Mouse (Mus musculus) CD8-positive naive resting alpha-beta T cell, adult 57 days (primary cell): ENCODE data around the gene Grik5. TPM values are rescaled to one million over a fixed set of nuclear protein-coding genes. Genes with fewer than 3 reads are reported as not detected.

ENCODE experiments used
- total RNA-seq: library from RNA; stranded (reverse); gene quantifications from one replicate; pipeline ENCODE4 v1.2.4, GENCODE M21; 2023

The Grik5 gene
- 3.2 TPM for total RNA-seq

DNA sequence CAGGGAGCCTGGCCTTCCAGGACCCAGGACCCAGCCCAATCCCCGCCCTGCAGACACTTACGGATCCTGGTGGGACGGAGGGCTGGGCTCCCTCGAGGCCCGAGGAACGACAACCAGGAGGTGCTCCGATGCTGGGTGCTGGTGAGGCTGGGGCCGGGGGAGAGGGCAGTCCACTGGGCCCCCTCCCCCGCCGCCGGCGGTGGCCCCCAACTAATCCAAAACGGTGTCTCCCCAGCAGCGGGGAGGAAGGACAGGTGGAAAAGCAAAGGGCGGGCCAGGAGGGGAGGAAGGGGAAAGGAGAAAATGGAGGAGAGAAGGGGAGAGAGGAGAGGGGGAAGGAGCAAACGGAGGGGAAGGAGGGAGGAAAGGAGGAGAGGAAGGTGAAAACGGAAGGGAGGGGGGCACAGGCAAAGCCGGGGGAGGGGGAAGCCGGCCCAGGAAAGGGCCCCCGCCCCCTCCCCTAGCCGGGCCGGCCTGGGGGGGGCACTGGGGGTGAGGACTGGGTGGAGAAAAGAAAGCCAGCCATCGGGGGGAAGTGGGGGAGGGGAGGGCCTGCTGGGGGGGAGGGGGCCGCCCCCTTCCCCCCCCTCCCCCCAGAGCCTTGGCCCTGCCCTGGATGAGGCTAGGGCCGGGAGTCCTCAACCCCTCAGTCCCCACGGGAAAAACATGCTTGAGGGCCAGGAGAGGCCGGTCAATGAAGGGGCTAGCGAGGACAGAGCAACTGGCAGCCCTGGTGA, at the start of gene Grik5, which contains the start of gene Zfp574:
Gene Grik5 (minus strand): TSS at position 368 of the 737 bp plus-strand sequence.
Gene Zfp574 (plus strand): TSS at position 589 of the 737 bp plus-strand sequence.

DNA sequence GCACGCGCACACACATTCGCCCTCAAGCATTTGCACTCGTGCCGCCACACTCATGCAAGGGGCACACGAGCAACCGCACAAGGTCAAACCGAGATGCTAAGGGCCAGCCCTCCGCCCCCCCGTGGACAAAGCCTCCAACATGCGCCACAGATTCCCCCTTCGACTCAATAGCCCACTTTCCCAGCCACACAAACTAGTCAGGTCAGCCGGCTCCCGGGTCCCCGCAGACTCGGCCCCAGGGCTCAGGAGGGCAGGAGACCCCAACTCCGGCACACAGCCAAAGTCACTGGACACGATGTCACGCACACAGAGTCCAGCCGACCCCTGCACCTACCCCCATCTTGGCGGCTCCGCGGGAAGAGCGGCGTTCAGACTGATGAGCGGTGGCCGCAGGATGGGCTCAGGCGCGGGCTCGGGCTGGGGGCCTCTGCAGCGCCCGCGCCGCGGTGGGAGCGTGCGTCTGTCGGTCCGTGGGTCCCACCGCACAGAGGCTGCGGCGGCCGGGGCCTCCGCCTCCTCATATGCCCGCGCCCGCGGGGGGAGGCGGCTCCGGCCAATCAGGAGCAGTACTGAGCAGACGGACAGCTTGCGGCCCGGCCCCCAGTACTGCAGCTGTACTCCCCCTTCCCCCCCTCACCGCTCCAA, 66.6 kb downstream of the Grik5 start, which contains the start of gene Atp1a3:
Gene Atp1a3 (minus strand): TSS at position 538 of the 645 bp plus-strand sequence.

DNA sequence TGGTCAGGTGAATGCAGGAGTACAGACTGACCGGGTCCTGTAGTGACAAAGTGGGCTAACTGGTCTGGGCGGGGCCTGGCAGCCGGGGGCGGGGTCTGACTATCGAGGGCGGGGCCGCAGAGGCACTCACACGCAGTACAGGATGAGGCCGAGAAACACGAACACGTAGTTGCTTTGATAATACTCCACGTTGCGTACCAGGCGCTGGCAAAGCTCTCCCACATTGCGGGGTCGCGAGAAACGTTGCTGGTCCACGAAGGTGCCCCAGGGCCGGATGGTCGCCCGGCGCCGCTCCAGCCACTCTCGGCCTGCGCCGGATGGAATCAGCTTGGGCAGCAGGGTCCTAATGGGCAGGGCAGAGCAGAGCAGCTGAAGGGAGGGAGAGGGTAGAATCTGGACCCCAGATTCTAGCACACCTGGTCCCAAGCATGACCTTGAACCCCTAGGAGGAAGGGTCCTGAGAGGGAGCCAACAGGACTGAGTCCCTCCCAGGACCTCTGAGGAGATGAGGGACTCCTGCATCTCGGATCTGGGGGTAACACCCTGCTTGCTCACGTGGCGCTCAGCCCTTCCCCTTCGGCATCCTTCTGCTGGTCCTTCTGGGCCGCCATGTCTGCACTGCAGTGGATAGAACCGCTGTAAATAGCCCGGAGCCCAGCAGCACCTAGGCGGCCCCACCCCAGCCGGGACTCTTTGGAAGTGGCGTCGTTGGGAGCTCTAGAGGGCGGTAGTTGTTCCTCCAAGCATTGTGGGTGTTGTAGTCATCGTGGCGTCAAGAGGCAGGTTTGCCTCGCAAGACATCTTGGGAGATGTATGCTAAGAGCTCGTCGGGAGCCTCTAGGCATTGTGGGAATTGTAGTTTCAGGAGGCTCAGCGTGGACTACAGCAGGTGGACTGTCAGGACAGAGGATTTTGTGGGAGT, 99.9 kb downstream of the Grik5 start, which contains the start of gene Rabac1:
Gene Rabac1 (minus strand): TSS at position 783 of the 922 bp plus-strand sequence.

Other genes with a start within 250 kb of the Grik5 start
- 4.2 TPM for gene Gm9844, start 210.1 kb downstream of the Grik5 start, total RNA-seq
- gene Lypd4, start 202.4 kb downstream of the Grik5 start, total RNA-seq = not detected
- gene Dmrtc2, start 202.3 kb downstream of the Grik5 start, total RNA-seq = not detected
- gene Rps19, start 188.0 kb downstream of the Grik5 start, total RNA-seq = 3,340 TPM
- 99.4 TPM for gene Cd79a, start 175.0 kb downstream of the Grik5 start, total RNA-seq
- gene Arhgef1, start 169.4 kb downstream of the Grik5 start, total RNA-seq = 1,582 TPM
- gene Gm4881, start 127.9 kb downstream of the Grik5 start, total RNA-seq = not detected
- gene Rabac1, start 99.6 kb downstream of the Grik5 start, total RNA-seq = 275 TPM
- gene Atp1a3, start 66.4 kb downstream of the Grik5 start, total RNA-seq = 9.1 TPM
- gene Zfp574, start 221 bp upstream of the Grik5 start, total RNA-seq = 19.7 TPM
- 22.4 TPM for gene Pou2f2, start 107.4 kb upstream of the Grik5 start, total RNA-seq
- 91.3 TPM for gene Dedd2, start 148.3 kb upstream of the Grik5 start, total RNA-seq
- gene Zfp526, start 149.1 kb upstream of the Grik5 start, total RNA-seq = 19.5 TPM
- 90.8 TPM for gene Gsk3a, start 165.5 kb upstream of the Grik5 start, total RNA-seq
- gene Erf, start 178.4 kb upstream of the Grik5 start, total RNA-seq = 38.9 TPM
- 342 TPM for gene Cic, start 195.4 kb upstream of the Grik5 start, total RNA-seq
- 15.0 TPM for gene Pafah1b3, start 225.6 kb upstream of the Grik5 start, total RNA-seq
- not detected for gene Prr19, start 229.1 kb upstream of the Grik5 start, total RNA-seq
- gene Tmem145, start 233.8 kb upstream of the Grik5 start, total RNA-seq = not detected
- gene Megf8, start 244.8 kb upstream of the Grik5 start, total RNA-seq = 0.89 TPM